Mouse (Mus musculus): ENCODE results near the gene Trim66.

GRCm38 (mm10) chr7:109448060-109448459 lies 59.9 kb downstream of the Trim66 start:
- no peak for TF ChIP-seq CTCF (IDR thresholded peaks at IDR 0.05; ENCODE audit: low read depth)
- no peak for TF ChIP-seq EP300 (IDR thresholded peaks at IDR 0.05; ENCODE audit: low read depth)
